Mouse (Mus musculus) bone marrow macrophage, adult 2 months (primary cell): ENCODE data around the gene Noct.

Experiments
- CTCF ChIP-seq: IDR thresholded peaks from 2 replicates; pipeline ENCODE4 v1.5.1; 2012; ENCODE audit warnings: low read depth, mild to moderate bottlenecking, low read length, moderate library complexity
- POLR2A ChIP-seq: IDR thresholded peaks from 2 replicates; pipeline ENCODE4 v1.6.1; 2012; ENCODE audit warnings: mild to moderate bottlenecking, low read depth, low read length, borderline replicate concordance

DNA sequence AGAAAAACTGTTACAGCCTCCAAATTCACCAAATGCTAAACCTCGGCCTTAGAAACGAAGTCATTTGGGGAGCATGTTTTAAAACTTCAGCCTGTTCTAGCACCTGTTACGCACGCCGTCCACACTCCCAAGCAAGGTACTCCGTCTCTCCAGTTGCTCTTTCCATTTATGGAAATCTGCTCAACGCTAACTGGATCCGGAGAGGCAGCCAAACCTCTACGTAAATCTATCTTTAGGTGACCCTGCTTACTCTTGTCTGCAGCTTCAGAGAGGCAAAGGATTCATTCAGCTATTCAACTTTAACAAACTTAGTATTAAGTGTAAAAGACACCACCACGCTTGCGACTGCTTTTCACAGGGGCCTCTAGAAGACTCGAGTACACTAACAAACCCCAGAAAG, 44.2 kb downstream of the Noct start:
- TF ChIP-seq POLR2A: no peak
- no peak for TF ChIP-seq CTCF
